Mouse (Mus musculus) midbrain, embryonic 13.5 days (tissue): ENCODE measurements at regions not wholly inside any gene's neighbourhood (a gene's known extent, or its start where the extent isn't known, plus 50 kb on each side); places are given as distances from the start of the nearest gene placed in this dataset.

Experiments used
- ATAC-seq: fragments of 200-750 bp; cut with Nextera tagmentation; 2 replicates; pipeline ENCODE4 v1.8.0; 2017; ENCODE audit warnings: mild to moderate bottlenecking, moderate TSS enrichment, moderate library complexity
- H3K27ac ChIP-seq: fragments of 300-500 bp; sonication (generic); 2 replicates; pipeline ENCODE4 v1.5.1; 2015; ENCODE audit warnings: inconsistent platforms, mild to moderate bottlenecking, moderate library complexity
- H3K27me3 ChIP-seq: fragments of 300-500 bp; sonication (generic); 2 replicates; pipeline ENCODE4 v1.6.1; 2015; ENCODE audit warnings: mild to moderate bottlenecking, inconsistent platforms
- H3K36me3 ChIP-seq: fragments of 300-500 bp; sonication (generic); 2 replicates; pipeline ENCODE4 v1.6.1; 2015; ENCODE audit warnings: mild to moderate bottlenecking, inconsistent platforms
- H3K4me1 ChIP-seq: fragments of 300-500 bp; sonication (generic); replicated peaks from 2 replicates; pipeline ENCODE4 v1.6.1; 2015; ENCODE audit warnings: inconsistent platforms
- H3K4me2 ChIP-seq: fragments of 300-500 bp; sonication (generic); replicated peaks from 2 replicates; pipeline ENCODE4 v1.6.1; 2015; ENCODE audit warnings: moderate library complexity, mild to moderate bottlenecking, inconsistent platforms
- H3K4me3 ChIP-seq: fragments of 300-500 bp; sonication (generic); replicated peaks from 2 replicates; pipeline ENCODE4 v1.5.1; 2015; ENCODE audit warnings: mild to moderate bottlenecking, inconsistent platforms
- H3K9ac ChIP-seq: fragments of 300-500 bp; sonication (generic); replicated peaks from 2 replicates; pipeline ENCODE4 v1.6.1; 2015; ENCODE audit warnings: mild to moderate bottlenecking, inconsistent platforms
- H3K9me3 ChIP-seq: fragments of 300-500 bp; sonication (generic); 2 replicates; pipeline ENCODE4 v1.6.1; 2016; ENCODE audit warnings: mild to moderate bottlenecking, inconsistent platforms
- WGBS: fragments of 180-500 bp; shearing (Covaris S2); methylation state at CpG from one replicate; pipeline ENCODE4 v1.1.7; 2015; 5-methylcytosine and 5-hydroxymethylcytosine counted together

DNA sequence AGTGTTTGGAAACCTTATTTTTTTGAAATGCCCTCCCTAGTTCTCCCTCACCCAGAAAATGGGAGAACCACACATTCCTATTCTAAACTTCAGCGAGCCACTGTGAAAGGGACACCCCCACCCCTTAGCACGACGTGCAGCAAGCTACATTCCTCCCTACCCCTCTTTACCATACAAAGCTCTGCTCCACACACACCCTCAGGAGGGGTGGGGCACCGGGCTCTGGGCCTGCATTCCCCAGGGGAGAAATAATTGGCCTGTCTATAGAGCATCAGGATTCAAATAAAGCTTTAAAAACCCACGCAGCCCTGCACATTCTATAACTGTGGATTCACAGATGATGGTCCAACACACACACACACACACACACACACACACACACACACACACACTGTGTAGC, 163.6 kb downstream of the H2al1j start:
- H3K9me3 ChIP-seq, result no peaks in the 10 kb centered on the region
- peaks cover 8% of the 10 kb centered on the region; the same call in 1 of the 2 replicates for H3K27me3 ChIP-seq
- WGBS, result 33% methylated on average over 5 of the region's 5 CpGs
- ATAC-seq, result no peak; the same call in 1 of the 2 replicates
- peaks cover 66% of the 10 kb centered on the region for H3K4me1 ChIP-seq
- H3K9ac ChIP-seq, result no peak overlapping the region
- H3K36me3 ChIP-seq, result no peaks in the 10 kb centered on the region
- H3K4me3 ChIP-seq, result no peak overlapping the region
- peak overlapping the region; percentile 92 for H3K27ac ChIP-seq
- H3K4me2 ChIP-seq, result no peak overlapping the region

DNA sequence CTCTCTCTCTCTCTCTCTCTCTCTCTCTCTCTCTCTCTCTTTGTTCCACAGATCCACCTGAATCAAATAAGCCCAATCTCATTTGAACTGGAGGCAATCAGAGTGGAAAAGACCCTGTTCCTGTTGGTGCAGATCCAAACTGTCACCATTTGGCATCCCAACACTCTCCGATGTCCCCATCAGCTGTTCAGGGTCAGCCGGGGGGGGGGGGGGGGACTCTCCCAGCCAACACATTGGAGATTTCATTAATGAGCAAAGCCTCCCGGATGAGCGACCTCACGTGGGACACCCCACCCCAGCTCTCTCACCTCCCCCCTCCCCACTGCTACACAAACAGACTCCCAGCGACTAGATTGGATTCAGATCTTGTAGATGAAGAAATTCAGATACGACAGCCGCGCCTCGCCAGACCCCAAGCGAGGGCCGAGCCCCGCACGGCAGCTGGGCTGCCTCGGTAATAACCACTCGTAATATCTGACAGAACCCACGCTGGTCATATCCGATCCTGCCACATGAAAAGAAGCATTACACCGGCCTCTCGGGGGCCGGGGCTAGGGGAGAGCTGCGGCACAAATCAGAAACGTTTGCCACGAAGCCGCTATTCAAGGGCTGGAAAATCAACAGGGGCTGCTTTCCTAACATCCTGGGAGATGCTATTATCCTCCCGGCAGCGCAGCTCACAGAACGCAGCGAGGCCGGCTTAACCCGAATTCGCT, 164.2 kb downstream of the H2al1j start:
- Histone ChIP-seq H3K9me3 (no peaks in the 10 kb centered on the region), H3K27ac (peak overlapping the region; percentile 92), H3K4me1 (peaks cover 61% of the 10 kb centered on the region), H3K4me2 (peak overlapping the region; percentile 38), H3K36me3 (no peaks in the 10 kb centered on the region), H3K9ac (0 out of 2 replicates have a peak overlapping the region, but pooled peaks have one; percentile 28), H3K27me3 (peaks cover 11% of the 10 kb centered on the region; the same call in 1 of the 2 replicates), H3K4me3 (no peak overlapping the region)
- ATAC-seq, result peak; percentile 29; the same call in 1 of the 2 replicates
- WGBS, result 30% methylated on average over 30 of the region's 32 CpGs

DNA sequence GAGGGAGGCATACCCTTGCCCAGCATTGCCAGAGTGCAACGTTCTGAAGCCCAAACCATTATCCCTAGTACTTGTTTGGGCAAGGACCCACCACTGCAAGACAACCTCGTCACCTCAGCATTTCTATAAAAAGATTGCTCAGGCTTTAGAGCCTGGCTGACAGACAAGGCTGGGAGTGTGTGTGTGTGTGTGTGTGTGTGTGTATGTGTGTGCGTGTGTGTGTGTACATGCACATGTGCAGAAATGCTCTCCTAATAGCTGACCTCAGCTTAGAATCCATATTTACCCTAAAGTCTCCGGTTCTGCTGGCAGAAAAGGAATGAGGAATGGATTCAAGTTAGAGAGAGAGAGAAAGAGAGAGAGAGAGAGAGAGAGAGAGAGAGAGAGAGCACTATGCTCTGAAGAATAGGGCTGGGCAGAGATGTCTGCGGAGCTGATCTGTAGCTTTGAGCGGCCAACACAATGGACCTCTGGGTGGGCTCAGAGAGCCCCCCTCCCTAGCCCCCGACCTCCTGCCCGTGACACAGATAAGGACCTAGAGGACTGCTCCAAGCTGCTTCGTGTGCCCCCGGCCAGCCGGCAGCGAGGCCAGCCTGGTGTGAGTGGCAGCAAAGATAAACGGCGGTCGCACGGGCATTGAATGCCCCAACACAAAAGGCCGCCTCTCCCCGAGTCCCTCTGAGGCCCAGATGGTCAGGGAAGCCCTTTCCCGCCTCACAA, 166.1 kb downstream of the H2al1j start:
- H3K27me3 ChIP-seq, result peaks cover 7% of the 10 kb centered on the region; the same call in 1 of the 2 replicates
- H3K4me2 ChIP-seq, result peak overlapping the region; percentile 36
- peak; percentile 88 for ATAC-seq
- H3K36me3 ChIP-seq, result no peaks in the 10 kb centered on the region
- H3K4me1 ChIP-seq, result peaks cover 48% of the 10 kb centered on the region
- 29% methylated on average over 19 of the region's 19 CpGs for WGBS
- peak overlapping the region; percentile 92 for H3K27ac ChIP-seq
- no peak overlapping the region for H3K4me3 ChIP-seq
- no peaks in the 10 kb centered on the region for H3K9me3 ChIP-seq
- H3K9ac ChIP-seq, result no peak overlapping the region

DNA sequence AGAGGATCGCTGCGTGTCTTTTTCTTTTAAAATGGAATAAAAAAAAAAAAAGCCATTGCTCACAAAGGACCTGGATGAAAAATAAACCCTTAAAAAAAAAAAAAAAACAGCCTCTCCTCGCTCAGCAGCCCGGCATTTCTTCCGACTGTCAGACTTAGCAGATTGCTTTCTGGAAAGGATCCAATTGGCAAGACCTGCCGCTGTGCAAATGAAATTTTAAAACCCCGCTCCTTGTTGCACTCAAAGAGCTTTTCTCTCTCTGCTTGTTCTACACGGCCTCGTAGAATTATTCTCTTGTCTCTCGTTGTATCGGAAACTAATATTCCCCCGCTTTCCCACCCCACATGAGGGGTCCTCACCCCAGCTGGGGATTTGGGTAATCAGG, 166.6 kb downstream of the H2al1j start:
- WGBS, result 23% methylated on average over 12 of the region's 12 CpGs
- H3K4me1 ChIP-seq, result peaks cover 48% of the 10 kb centered on the region
- H3K36me3 ChIP-seq, result no peaks in the 10 kb centered on the region
- peak; percentile 43 for ATAC-seq
- H3K27me3 ChIP-seq, result peaks cover 7% of the 10 kb centered on the region; the same call in 1 of the 2 replicates
- H3K9me3 ChIP-seq, result no peaks in the 10 kb centered on the region
- H3K27ac ChIP-seq, result peak overlapping the region; percentile 92
- H3K4me3 ChIP-seq, result no peak overlapping the region
- H3K4me2 ChIP-seq, result peak overlapping the region; percentile 36
- no peak overlapping the region for H3K9ac ChIP-seq

DNA sequence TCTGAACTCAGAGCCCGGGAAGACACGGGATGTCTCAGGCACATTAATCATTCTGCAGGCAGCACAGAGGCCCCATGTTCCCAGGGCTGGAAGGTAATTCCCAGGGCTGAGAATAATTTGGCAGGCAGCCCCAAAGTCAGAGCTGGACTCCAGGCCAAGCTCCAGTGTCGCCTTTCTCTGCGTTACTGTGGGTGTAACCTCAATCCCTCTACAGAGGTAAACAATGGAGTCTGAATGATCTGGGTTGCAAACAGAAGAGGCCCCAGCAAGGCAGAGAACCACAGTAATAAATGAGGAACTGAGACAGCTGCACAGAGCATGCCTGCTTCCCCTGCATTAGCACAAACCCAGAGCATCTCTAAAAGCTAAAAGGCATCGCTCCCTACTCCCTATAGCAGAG, 184.8 kb downstream of the H2al1j start:
- 0 out of 2 replicates have a peak, but pooled peaks cover 5% of the 10 kb centered on the region for H3K4me1 ChIP-seq
- peak; percentile 24; the same call in 1 of the 2 replicates for ATAC-seq
- WGBS, result 51% methylated on average over 5 of the region's 5 CpGs
- H3K27me3 ChIP-seq, result peaks cover 7% of the 10 kb centered on the region; the same call in 1 of the 2 replicates
- no peak overlapping the region for H3K9ac ChIP-seq
- no peak overlapping the region for H3K27ac ChIP-seq
- no peak overlapping the region for H3K4me3 ChIP-seq
- no peak overlapping the region for H3K4me2 ChIP-seq
- no peaks in the 10 kb centered on the region for H3K36me3 ChIP-seq
- H3K9me3 ChIP-seq, result no peaks in the 10 kb centered on the region

DNA sequence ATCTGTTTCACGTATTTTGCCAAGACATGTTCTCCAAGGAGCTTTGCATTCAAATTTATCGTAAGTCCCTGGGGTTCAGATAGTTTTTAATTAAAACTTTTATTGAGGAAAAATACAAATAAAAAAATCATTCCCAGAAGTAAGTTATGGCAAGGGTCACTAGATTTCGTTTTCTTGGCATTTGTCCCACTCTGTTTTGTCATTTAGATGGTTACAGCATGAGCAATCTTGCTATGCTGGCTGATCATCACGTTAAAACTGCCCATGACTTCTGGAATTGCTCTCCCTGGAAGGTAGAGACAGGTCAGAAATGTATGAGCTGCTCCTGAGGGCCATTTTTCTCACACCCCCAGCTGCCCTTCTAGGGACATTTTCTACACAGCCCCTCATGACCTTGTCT, 185.3 kb downstream of the H2al1j start:
- Histone ChIP-seq H3K4me3 (no peak overlapping the region), H3K9ac (no peak overlapping the region), H3K27me3 (peaks cover 7% of the 10 kb centered on the region; the same call in 1 of the 2 replicates), H3K36me3 (no peaks in the 10 kb centered on the region), H3K9me3 (no peaks in the 10 kb centered on the region), H3K27ac (no peak overlapping the region), H3K4me2 (no peak overlapping the region), H3K4me1 (0 out of 2 replicates have a peak, but pooled peaks cover 5% of the 10 kb centered on the region)
- ATAC-seq, result no peak
- 73% methylated on average over 4 of the region's 4 CpGs for WGBS

DNA sequence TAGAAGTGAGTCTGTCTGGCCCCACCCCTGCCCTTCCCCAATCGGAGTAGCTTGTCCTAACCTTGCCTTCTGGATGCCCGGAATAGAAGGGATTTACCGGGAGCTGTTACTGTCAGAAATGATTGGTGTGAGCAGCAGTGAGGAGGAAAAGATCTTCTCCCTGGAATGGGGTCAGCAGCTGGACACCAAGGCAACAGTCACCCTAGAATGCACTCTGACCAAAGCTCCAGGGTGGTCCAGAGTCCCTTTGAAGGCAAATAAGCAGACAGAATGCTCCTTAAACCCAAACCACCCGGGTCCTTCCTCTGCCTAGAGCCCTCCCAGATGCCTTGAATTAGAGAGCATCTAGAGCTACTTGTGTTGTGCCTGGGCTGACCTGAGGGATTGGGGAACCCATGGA, 196.2 kb downstream of the H2al1j start:
- Histone ChIP-seq H3K4me3 (no peak overlapping the region), H3K4me2 (no peak overlapping the region), H3K27me3 (peaks cover 10% of the 10 kb centered on the region; the same call in 1 of the 2 replicates), H3K4me1 (no peaks in the 10 kb centered on the region), H3K36me3 (no peaks in the 10 kb centered on the region), H3K27ac (no peak overlapping the region), H3K9me3 (no peaks in the 10 kb centered on the region), H3K9ac (no peak overlapping the region)
- 35% methylated on average over 4 of the region's 4 CpGs for WGBS
- no peak for ATAC-seq

DNA sequence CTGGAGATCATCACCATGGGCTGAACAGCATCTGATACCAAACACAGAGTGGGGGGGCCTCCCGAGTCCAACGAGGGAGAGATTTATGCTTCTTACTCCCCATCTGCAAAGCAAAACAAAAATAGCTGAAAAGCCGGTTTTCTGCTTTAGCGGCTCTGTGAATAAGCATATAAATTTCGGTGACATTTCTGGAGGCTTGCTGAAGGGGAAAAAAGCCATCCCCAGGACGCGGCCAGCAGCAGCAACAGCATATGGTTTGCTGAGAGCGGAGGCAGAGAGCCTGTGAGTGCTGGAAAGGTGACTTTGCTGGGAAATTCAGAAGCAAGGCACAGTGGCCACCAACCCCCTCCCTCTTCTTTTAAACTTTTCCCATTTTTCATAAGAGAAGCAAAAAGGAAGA, 197.7 kb downstream of the H2al1j start:
- Histone ChIP-seq H3K4me2 (no peak overlapping the region), H3K4me1 (no peaks in the 10 kb centered on the region), H3K27ac (no peak overlapping the region), H3K4me3 (no peak overlapping the region), H3K9ac (no peak overlapping the region), H3K36me3 (no peaks in the 10 kb centered on the region), H3K27me3 (peaks cover 6% of the 10 kb centered on the region; the same call in 1 of the 2 replicates), H3K9me3 (no peaks in the 10 kb centered on the region)
- 69% methylated on average over 8 of the region's 8 CpGs for WGBS
- ATAC-seq, result no peak

DNA sequence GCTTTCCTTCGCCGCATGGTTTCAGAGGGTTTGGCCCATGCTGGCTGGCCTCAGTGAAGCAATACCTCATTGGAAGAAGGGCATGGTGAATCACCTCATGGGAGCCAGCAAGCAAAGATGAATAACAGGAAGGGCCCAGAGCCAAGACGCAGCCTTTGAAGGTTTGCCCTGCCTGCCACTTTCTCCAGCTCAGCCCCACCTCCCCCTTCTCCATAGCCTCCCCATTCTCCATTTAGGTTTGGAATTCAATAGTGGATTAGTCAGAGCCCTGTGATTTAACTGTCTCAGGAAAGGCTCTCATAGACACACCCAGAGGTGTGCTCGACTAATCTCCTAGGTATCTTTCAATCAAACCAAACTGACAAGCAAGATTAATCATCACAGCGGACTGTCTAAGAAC, 201.0 kb downstream of the H2al1j start:
- H3K27me3 ChIP-seq, result peaks cover 11% of the 10 kb centered on the region; the same call in 1 of the 2 replicates

DNA sequence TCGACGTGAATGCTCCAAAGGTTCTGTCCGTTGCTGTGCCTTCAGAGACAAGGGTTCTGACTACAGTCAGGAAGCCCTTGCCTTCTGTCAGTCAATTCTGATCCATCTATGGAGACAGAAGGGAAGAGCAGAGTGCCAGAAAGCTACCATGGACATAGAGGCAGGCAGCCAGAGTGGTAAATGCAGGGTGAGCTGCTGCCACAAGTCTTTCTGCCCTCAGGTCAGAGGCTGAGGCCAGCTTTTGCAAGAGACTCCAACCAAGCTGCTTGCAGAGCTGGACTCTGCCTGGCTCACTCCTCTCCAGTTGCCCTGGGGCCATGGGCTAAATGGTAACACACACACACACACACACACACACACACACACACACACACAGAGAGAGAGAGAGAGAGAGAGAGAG, 201.6 kb downstream of the H2al1j start:
- H3K27ac ChIP-seq, result no peak overlapping the region
- ATAC-seq, result no peak
- no peaks in the 10 kb centered on the region for H3K4me1 ChIP-seq
- no peaks in the 10 kb centered on the region for H3K9me3 ChIP-seq
- no peaks in the 10 kb centered on the region for H3K36me3 ChIP-seq
- H3K9ac ChIP-seq, result no peak overlapping the region
- no peak overlapping the region for H3K4me2 ChIP-seq
- 80% methylated on average over 3 of the region's 3 CpGs for WGBS
- no peak overlapping the region for H3K4me3 ChIP-seq
- H3K27me3 ChIP-seq, result peaks cover 11% of the 10 kb centered on the region; the same call in 1 of the 2 replicates

More for the DNA sequence above, 201.0 kb downstream of the H2al1j start:
- no peaks in the 10 kb centered on the region for H3K36me3 ChIP-seq
- H3K4me2 ChIP-seq, result no peak overlapping the region
- no peak overlapping the region for H3K27ac ChIP-seq
- no peak for ATAC-seq
- H3K4me1 ChIP-seq, result no peaks in the 10 kb centered on the region
- no peak overlapping the region for H3K4me3 ChIP-seq
- H3K9ac ChIP-seq, result no peak overlapping the region
- no peaks in the 10 kb centered on the region for H3K9me3 ChIP-seq
- WGBS, result 80% methylated on average over 5 of the region's 5 CpGs

DNA sequence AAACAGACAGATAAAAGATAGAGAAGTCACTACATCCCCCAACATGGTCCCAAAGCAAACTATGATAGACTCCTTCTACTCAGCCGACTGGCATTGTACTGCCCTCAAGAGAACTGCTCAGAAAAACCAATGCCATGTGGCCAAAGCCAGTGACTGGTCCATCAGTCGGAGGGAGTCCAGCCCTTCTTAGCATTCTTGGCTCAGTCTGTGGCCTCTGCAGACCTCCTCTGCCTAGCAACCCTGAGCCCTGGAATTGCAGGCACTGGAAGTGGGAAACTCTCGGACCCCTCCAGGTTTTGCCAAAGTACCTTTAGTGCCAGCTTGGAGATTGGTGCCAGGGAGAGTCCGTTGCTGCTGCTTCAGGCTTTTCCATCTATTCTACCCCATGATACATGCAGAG, 205.2 kb downstream of the H2al1j start:
- no peaks in the 10 kb centered on the region for H3K9me3 ChIP-seq
- H3K4me3 ChIP-seq, result no peak overlapping the region
- H3K4me1 ChIP-seq, result no peaks in the 10 kb centered on the region
- no peak overlapping the region for H3K27ac ChIP-seq
- H3K4me2 ChIP-seq, result no peak overlapping the region
- no peak overlapping the region for H3K9ac ChIP-seq
- no peaks in the 10 kb centered on the region for H3K36me3 ChIP-seq
- ATAC-seq, result no peak
- peaks cover 11% of the 10 kb centered on the region; the same call in 1 of the 2 replicates for H3K27me3 ChIP-seq
- 51% methylated on average over 4 of the region's 4 CpGs for WGBS

DNA sequence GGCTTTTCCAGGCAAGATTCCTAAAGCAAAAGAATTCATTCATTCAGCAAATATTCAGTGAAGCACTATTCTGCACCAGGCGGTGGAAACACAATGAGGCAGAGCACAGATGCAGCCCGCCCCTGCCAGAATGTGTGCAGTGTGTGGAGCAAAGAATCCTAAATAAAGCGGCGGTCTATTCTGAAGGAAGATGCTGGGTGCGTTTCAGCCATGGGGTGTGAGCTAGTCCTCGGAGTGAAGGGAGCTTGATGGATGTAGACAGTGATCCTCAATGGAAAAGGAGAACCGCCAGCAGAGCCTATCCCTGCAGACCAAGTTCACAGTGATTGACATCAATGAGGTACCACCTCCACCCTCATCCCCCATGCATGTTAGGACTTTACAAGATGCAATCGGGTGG, 206.2 kb downstream of the H2al1j start:
- no peak overlapping the region for H3K9ac ChIP-seq
- no peak overlapping the region for H3K4me3 ChIP-seq
- H3K27ac ChIP-seq, result no peak overlapping the region
- H3K4me1 ChIP-seq, result no peaks in the 10 kb centered on the region
- ATAC-seq, result 0 out of 2 replicates have a peak, but pooled peaks have one; percentile 45
- H3K27me3 ChIP-seq, result peaks cover 11% of the 10 kb centered on the region; the same call in 1 of the 2 replicates
- H3K9me3 ChIP-seq, result no peaks in the 10 kb centered on the region
- WGBS, result 40% methylated on average over 8 of the region's 8 CpGs
- H3K4me2 ChIP-seq, result no peak overlapping the region
- H3K36me3 ChIP-seq, result no peaks in the 10 kb centered on the region
